Mouse (Mus musculus) embryonic fibroblast, embryonic 13.5 days (primary cell): ENCODE results near the gene Brap.

ENCODE experiments used
- CTCF ChIP-seq: IDR thresholded peaks from 2 replicates; pipeline ENCODE4 v1.5.1; 2011; ENCODE audit warnings: mild to moderate bottlenecking, control low read depth, low read length, moderate library complexity, borderline replicate concordance; ENCODE audit not compliant: insufficient read depth
- POLR2A ChIP-seq: IDR thresholded peaks from 2 replicates; pipeline ENCODE4 v1.6.1; 2011; ENCODE audit warnings: low read depth, mild to moderate bottlenecking, control low read depth, low read length, moderate library complexity

DNA sequence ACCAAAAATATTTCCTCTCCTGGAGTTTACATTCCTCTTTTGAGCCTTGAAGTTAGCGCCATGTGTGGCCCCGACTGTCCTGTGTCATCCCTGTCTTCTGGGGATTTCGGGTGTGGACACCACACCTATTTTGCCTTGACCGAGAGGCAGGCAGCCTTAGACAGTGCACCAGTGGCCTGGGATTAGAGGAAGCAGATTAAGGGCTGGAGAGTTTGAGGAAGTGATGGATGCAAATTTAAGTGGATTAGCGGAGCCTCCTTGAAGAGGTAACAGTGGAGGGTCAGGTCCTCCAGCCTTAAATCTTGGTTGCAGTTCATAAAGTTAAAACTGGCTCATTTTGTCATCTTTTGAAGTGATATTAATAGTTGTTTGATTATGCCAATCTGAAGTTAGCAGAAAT is 58.1 kb downstream of the Brap start:
- TF ChIP-seq CTCF = no peak
- TF ChIP-seq POLR2A = no peak
